Mouse (Mus musculus): Measurements from ENCODE around the gene Hsbp1. TPM values are rescaled to one million over a fixed set of nuclear protein-coding genes. Genes with fewer than 3 reads are reported as not detected.

Gene Hsbp1
- total and polyA plus RNA-seq, 2 experiments from 2014 or later: 134 to 328 TPM

GRCm38 (mm10) chr8:119323215-119323614, 21.1 kb upstream of the Hsbp1 start:
- ATAC-seq (ENCODE audit: insufficient read depth, low read depth) (no peak), DNase-seq (ENCODE audit: low spot score) (no peak)
- Histone ChIP-seq H3K9ac (replicated peaks; ENCODE audit: low read depth, low read length) (no peak overlapping the region), H3K27me3 (ENCODE audit: control insufficient read depth, insufficient read depth, low read length) (no peaks in the 10 kb centered on the region), H3K9me3 (replicated peaks; ENCODE audit: control insufficient read depth, low read length) (no peaks in the 10 kb centered on the region), H3K36me3 (replicated peaks; ENCODE audit: control insufficient read depth, insufficient read depth, low read length) (peaks cover 8% of the 10 kb centered on the region; the same call in 1 of the 2 replicates), H3K4me1 (ENCODE audit: control insufficient read depth, insufficient read depth) (no peaks in the 10 kb centered on the region), H3K27ac (ENCODE audit: low read depth) (no peak overlapping the region), H3K4me3 (ENCODE audit: low read depth, low read length) (no peak overlapping the region), H3K4me2 (ENCODE audit: low read depth, low read length) (no peak overlapping the region)
- 56% methylated on average over 6 of the region's 6 CpGs for WGBS
- TF ChIP-seq CTCF (IDR thresholded peaks at IDR 0.05; ENCODE audit: low read depth): no peak
- no peak for TF ChIP-seq EP300 (IDR thresholded peaks at IDR 0.05; ENCODE audit: low read depth)

GRCm38 (mm10) chr8:119339546-119339945, 4.7 kb upstream of the Hsbp1 start:
- no peaks in the 10 kb centered on the region for H3K4me1 ChIP-seq (ENCODE audit: control insufficient read depth, insufficient read depth)
- ATAC-seq (ENCODE audit: insufficient read depth, low read depth) (no peak), DNase-seq (ENCODE audit: low spot score) (no peak)
- H3K9me3 ChIP-seq (replicated peaks; ENCODE audit: control insufficient read depth, low read length): 0 out of 2 replicates have a peak, but pooled peaks cover 3% of the 10 kb centered on the region
- H3K27ac ChIP-seq (ENCODE audit: low read depth): no peak overlapping the region
- H3K36me3 ChIP-seq (replicated peaks; ENCODE audit: control insufficient read depth, insufficient read depth, low read length): no peaks in the 10 kb centered on the region
- H3K27me3 ChIP-seq (ENCODE audit: control insufficient read depth, insufficient read depth, low read length): no peaks in the 10 kb centered on the region
- no peak overlapping the region for H3K4me3 ChIP-seq (ENCODE audit: low read depth, low read length)
- no peak overlapping the region for H3K9ac ChIP-seq (replicated peaks; ENCODE audit: low read depth, low read length)
- TF ChIP-seq CTCF (IDR thresholded peaks at IDR 0.05; ENCODE audit: low read depth) (no peak), EP300 (IDR thresholded peaks at IDR 0.05; ENCODE audit: low read depth) (no peak)
- H3K4me2 ChIP-seq (ENCODE audit: low read depth, low read length): no peak overlapping the region
- WGBS: 75% methylated on average over 4 of the region's 4 CpGs

- Histone ChIP-seq H3K36me3 (replicated peaks; ENCODE audit: control insufficient read depth, insufficient read depth, low read length) (peaks cover 23% of the 10 kb centered on the region), H3K4me3 (ENCODE audit: low read depth, low read length) (peak overlapping the region; percentile 93; the same call in 1 of the 2 replicates), H3K27ac (ENCODE audit: low read depth) (no peak overlapping the region), H3K4me1 (ENCODE audit: control insufficient read depth, insufficient read depth) (peaks cover 7% of the 10 kb centered on the region; the same call in 1 of the 2 replicates), H3K9ac (replicated peaks; ENCODE audit: low read depth, low read length) (no peak overlapping the region), H3K4me2 (ENCODE audit: low read depth, low read length) (peak overlapping the region; percentile 96), H3K27me3 (ENCODE audit: control insufficient read depth, insufficient read depth, low read length) (no peaks in the 10 kb centered on the region), H3K9me3 (replicated peaks; ENCODE audit: control insufficient read depth, low read length) (0 out of 2 replicates have a peak, but pooled peaks cover 3% of the 10 kb centered on the region)
- 82% methylated on average over 3 of the region's 3 CpGs for WGBS
- no peak for DNase-seq (ENCODE audit: low spot score)
- no peak for ATAC-seq (ENCODE audit: insufficient read depth, low read depth)
- TF ChIP-seq CTCF (IDR thresholded peaks at IDR 0.05; ENCODE audit: low read depth): no peak
- TF ChIP-seq EP300 (IDR thresholded peaks at IDR 0.05; ENCODE audit: low read depth): no peak
Observed at GRCm38 (mm10) chr8:119343606-119344005, 682 bp upstream of the Hsbp1 start.

GRCm38 (mm10) chr8:119345029-119345682, 868 bp downstream of the Hsbp1 start:
- peak overlapping the region; percentile 93 for H3K4me3 ChIP-seq (ENCODE audit: low read depth, low read length)
- no peaks in the 10 kb centered on the region for H3K27me3 ChIP-seq (ENCODE audit: control insufficient read depth, insufficient read depth, low read length)
- H3K4me1 ChIP-seq (ENCODE audit: control insufficient read depth, insufficient read depth): peaks cover 7% of the 10 kb centered on the region; the same call in 1 of the 2 replicates
- peak overlapping the region; percentile 96 for H3K4me2 ChIP-seq (ENCODE audit: low read depth, low read length)
- 46% methylated on average over 22 of the region's 22 CpGs for WGBS
- peak overlapping the region; percentile 96 for H3K9ac ChIP-seq (replicated peaks; ENCODE audit: low read depth, low read length)
- H3K36me3 ChIP-seq (replicated peaks; ENCODE audit: control insufficient read depth, insufficient read depth, low read length): peaks cover 35% of the 10 kb centered on the region
- no peak for ATAC-seq (ENCODE audit: insufficient read depth, low read depth)
- no peak overlapping the region for H3K27ac ChIP-seq (ENCODE audit: low read depth)
- TF ChIP-seq EP300 (IDR thresholded peaks at IDR 0.05; ENCODE audit: low read depth): no peak
- no peak for TF ChIP-seq CTCF (IDR thresholded peaks at IDR 0.05; ENCODE audit: low read depth)
- H3K9me3 ChIP-seq (replicated peaks; ENCODE audit: control insufficient read depth, low read length): no peaks in the 10 kb centered on the region
- DNase-seq (ENCODE audit: low spot score): no peak

- no peak overlapping the region for H3K27ac ChIP-seq (ENCODE audit: low read depth)
- ATAC-seq (ENCODE audit: insufficient read depth, low read depth): no peak
- peak overlapping the region; percentile 96; the same call in 1 of the 2 replicates for H3K4me2 ChIP-seq (ENCODE audit: low read depth, low read length)
- DNase-seq (ENCODE audit: low spot score): no peak
- no peak for TF ChIP-seq EP300 (IDR thresholded peaks at IDR 0.05; ENCODE audit: low read depth)
- TF ChIP-seq CTCF (IDR thresholded peaks at IDR 0.05; ENCODE audit: low read depth): no peak
- H3K9me3 ChIP-seq (replicated peaks; ENCODE audit: control insufficient read depth, low read length): no peaks in the 10 kb centered on the region
- H3K4me1 ChIP-seq (ENCODE audit: control insufficient read depth, insufficient read depth): peaks cover 7% of the 10 kb centered on the region; the same call in 1 of the 2 replicates
- no peaks in the 10 kb centered on the region for H3K27me3 ChIP-seq (ENCODE audit: control insufficient read depth, insufficient read depth, low read length)
- H3K9ac ChIP-seq (replicated peaks; ENCODE audit: low read depth, low read length): no peak overlapping the region
- WGBS: 80% methylated on average over 15 of the region's 15 CpGs
- H3K36me3 ChIP-seq (replicated peaks; ENCODE audit: control insufficient read depth, insufficient read depth, low read length): peaks cover 35% of the 10 kb centered on the region
- H3K4me3 ChIP-seq (ENCODE audit: low read depth, low read length): peak overlapping the region; percentile 93
Observed at GRCm38 (mm10) chr8:119345683-119346075, 1.4 kb downstream of the Hsbp1 start.
